Mouse (Mus musculus): Measurements from ENCODE around the gene Clba1. TPM values are rescaled to one million over a fixed set of nuclear protein-coding genes. Genes with fewer than 3 reads are reported as not detected.
"Not testable (repeated sequence)": the region's sequence is repeated elsewhere in the genome, so short reads cannot be mapped to it uniquely, and the experiment has no call there.

Clba1 gene
- polyA plus RNA-seq, 1 experiment from 2014 or later: 17.2 TPM

GRCm38 (mm10) chr12:112810092-112810885 lies 1.6 kb downstream of the Clba1 start:
- Histone ChIP-seq H3K36me3 (peaks cover 41% of the 10 kb centered on the region), H3K27ac (no peak overlapping the region), H3K4me3 (peak overlapping the region; percentile 70), H3K9me3 (no peaks in the 10 kb centered on the region), H3K27me3 (ENCODE audit: insufficient read depth, poor library complexity, severe bottlenecking) (peaks cover 14% of the 10 kb centered on the region), H3K4me1 (replicated peaks) (peaks cover 28% of the 10 kb centered on the region)
- WGBS: 64% methylated on average over 19 of the region's 19 CpGs
- no peak for DNase-seq (ENCODE audit: low spot score)

- DNase-seq (ENCODE audit: low spot score): no peak
- H3K4me1 ChIP-seq (replicated peaks): peaks cover 24% of the 10 kb centered on the region
- H3K27ac ChIP-seq: no peak overlapping the region
- peaks cover 8% of the 10 kb centered on the region; the same call in 1 of the 2 replicates for H3K27me3 ChIP-seq (ENCODE audit: insufficient read depth, poor library complexity, severe bottlenecking)
- peaks cover 72% of the 10 kb centered on the region for H3K36me3 ChIP-seq
- no peak overlapping the region for H3K4me3 ChIP-seq
- H3K9me3 ChIP-seq: no peaks in the 10 kb centered on the region
- 87% methylated on average over 7 of the region's 7 CpGs for WGBS
Observed at GRCm38 (mm10) chr12:112813370-112813769, 4.6 kb downstream of the Clba1 start.

DNA sequence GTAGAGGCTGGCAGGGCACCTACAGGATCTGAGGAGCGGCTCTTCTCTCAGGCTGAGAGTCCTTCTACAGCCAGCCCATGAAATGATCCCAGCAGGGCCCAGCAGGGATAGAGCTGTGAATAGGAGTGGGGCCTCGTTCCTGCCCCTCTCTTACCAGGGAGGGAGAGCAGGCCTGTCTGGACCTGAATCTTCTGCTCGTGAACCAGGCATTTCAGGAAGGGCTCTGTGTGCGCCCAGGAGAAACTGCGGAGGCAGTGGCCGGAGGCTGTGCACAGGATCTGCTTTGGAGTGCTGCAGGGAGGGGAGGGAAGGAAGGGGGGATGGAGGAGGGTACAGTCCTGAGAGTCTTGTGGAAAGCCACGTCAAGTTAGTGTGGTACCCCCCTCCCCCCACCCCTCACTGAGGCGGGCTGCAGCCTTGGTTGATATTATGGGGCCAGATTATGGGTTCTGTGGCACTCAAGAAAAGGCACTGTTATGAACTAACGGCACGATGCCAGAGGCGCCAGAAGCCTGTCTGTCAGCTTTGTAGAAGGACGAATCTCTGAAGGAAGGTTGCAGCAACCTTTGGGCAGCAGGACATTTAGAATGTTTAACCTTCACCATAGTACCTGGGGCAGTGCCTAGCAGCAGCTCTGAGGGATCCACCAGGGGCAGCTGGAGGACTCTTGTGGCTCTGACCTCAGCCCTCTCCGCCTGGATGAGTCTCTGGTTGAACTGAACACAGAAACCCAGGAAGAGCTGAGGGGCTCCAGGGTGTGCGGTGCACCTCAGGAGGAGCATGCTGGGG lies 6.1 kb downstream of the Clba1 start:
- no peak overlapping the region for H3K27ac ChIP-seq
- peaks cover 8% of the 10 kb centered on the region; the same call in 1 of the 2 replicates for H3K27me3 ChIP-seq (ENCODE audit: insufficient read depth, poor library complexity, severe bottlenecking)
- 79% methylated on average over 14 of the region's 14 CpGs for WGBS
- no peaks in the 10 kb centered on the region for H3K9me3 ChIP-seq
- H3K4me1 ChIP-seq (replicated peaks): peaks cover 10% of the 10 kb centered on the region
- H3K36me3 ChIP-seq: peaks cover 87% of the 10 kb centered on the region
- no peak overlapping the region for H3K4me3 ChIP-seq
- no peak for DNase-seq (ENCODE audit: low spot score)

- Histone ChIP-seq H3K4me1 (replicated peaks) (peaks cover 4% of the 10 kb centered on the region; the same call in 1 of the 2 replicates), H3K27ac (no peak overlapping the region), H3K4me3 (no peak overlapping the region), H3K27me3 (ENCODE audit: insufficient read depth, poor library complexity, severe bottlenecking) (no peaks in the 10 kb centered on the region), H3K36me3 (peaks cover 99% of the 10 kb centered on the region), H3K9me3 (no peaks in the 10 kb centered on the region)
- 57% methylated on average over 4 of the region's 4 CpGs for WGBS
- peak; percentile 57 for DNase-seq (ENCODE audit: low spot score)
Observed at GRCm38 (mm10) chr12:112816294-112816693, 7.6 kb downstream of the Clba1 start.

- H3K36me3 ChIP-seq: peaks cover 99% of the 10 kb centered on the region
- H3K27ac ChIP-seq; H3K4me1 ChIP-seq (replicated peaks); H3K9me3 ChIP-seq; H3K27me3 ChIP-seq (ENCODE audit: insufficient read depth, poor library complexity, severe bottlenecking); DNase-seq (ENCODE audit: low spot score); H3K4me3 ChIP-seq: not testable (repeated sequence)
- WGBS: 82% methylated on average over 7 of the region's 7 CpGs
Observed at GRCm38 (mm10) chr12:112816866-112817265, 8.1 kb downstream of the Clba1 start.

DNA sequence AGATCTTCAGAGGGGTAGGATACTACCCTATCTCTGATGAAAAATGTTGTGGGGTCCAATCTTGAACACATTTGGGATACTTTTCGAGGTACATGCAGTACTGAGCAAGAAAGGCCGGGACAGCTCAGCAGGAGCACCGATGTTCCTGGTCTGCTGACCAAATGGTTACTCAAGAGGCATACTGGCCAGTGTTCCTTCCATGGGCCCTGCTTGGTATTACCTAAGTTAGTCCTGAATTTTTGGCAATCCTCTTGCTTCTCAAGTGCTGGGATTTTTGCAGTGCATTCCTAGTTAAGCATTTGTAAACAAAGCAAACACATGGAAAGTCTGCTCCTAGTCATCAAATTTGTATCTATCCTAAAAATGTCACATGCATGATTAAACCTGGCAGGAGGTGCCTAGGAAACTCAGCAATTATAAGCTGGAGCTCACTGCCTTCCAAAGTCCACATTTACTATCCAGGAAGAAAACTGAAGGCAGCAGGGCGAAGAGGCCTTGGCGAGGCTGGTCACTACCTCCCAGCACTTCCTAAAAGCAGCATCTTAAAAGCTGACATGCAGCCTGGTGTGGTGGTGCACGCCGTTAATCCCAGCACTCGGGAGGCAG lies 10.4 kb downstream of the Clba1 start:
- H3K9me3 ChIP-seq: no peaks in the 10 kb centered on the region
- H3K27me3 ChIP-seq (ENCODE audit: insufficient read depth, poor library complexity, severe bottlenecking): no peaks in the 10 kb centered on the region
- H3K4me1 ChIP-seq (replicated peaks): peaks cover 16% of the 10 kb centered on the region
- no peak overlapping the region for H3K4me3 ChIP-seq
- DNase-seq (ENCODE audit: low spot score): no peak
- H3K36me3 ChIP-seq: peaks cover 99% of the 10 kb centered on the region
- no peak overlapping the region for H3K27ac ChIP-seq
- 94% methylated on average over 8 of the region's 8 CpGs for WGBS

- no peak overlapping the region for H3K27ac ChIP-seq
- no peaks in the 10 kb centered on the region for H3K9me3 ChIP-seq
- H3K4me1 ChIP-seq (replicated peaks): peaks cover 20% of the 10 kb centered on the region
- no peaks in the 10 kb centered on the region for H3K27me3 ChIP-seq (ENCODE audit: insufficient read depth, poor library complexity, severe bottlenecking)
- peaks cover 99% of the 10 kb centered on the region for H3K36me3 ChIP-seq
- 85% methylated on average over 12 of the region's 12 CpGs for WGBS
- DNase-seq (ENCODE audit: low spot score): no peak
- no peak overlapping the region for H3K4me3 ChIP-seq
Observed at GRCm38 (mm10) chr12:112820401-112820999, 11.8 kb downstream of the Clba1 start.

DNA sequence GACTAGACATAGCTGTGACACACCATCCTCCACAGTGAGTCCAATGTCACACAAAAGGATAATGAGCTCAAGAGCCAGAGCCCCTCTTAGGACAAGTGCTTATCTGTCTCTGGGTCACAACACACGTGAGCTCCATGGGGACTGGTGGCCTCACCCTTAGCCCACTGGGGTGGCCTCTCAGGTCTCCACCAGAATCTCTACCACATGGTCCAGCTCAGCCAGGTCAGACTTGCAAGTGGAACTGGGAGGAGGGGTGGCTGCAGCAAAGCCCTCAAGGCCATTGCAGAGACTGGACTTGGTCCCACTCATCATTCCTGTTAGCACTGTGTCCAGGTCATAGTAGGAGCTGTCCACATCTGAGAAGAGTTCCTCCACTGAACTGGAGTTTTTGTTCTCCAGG lies 12.5 kb downstream of the Clba1 start:
- Histone ChIP-seq H3K27ac (no peak overlapping the region), H3K4me1 (replicated peaks) (peaks cover 27% of the 10 kb centered on the region), H3K4me3 (no peak overlapping the region), H3K9me3 (no peaks in the 10 kb centered on the region), H3K36me3 (peaks cover 99% of the 10 kb centered on the region), H3K27me3 (ENCODE audit: insufficient read depth, poor library complexity, severe bottlenecking) (no peaks in the 10 kb centered on the region)
- WGBS: 84% methylated on average over 1 of the region's 1 CpGs
- DNase-seq (ENCODE audit: low spot score): no peak

GRCm38 (mm10) chr12:112821974-112822373 lies 13.2 kb downstream of the Clba1 start:
- no peak for DNase-seq (ENCODE audit: low spot score)
- H3K36me3 ChIP-seq: peaks cover 99% of the 10 kb centered on the region
- no peak overlapping the region for H3K27ac ChIP-seq
- peaks cover 35% of the 10 kb centered on the region for H3K4me1 ChIP-seq (replicated peaks)
- 90% methylated on average over 4 of the region's 4 CpGs for WGBS
- H3K4me3 ChIP-seq: no peak overlapping the region
- H3K9me3 ChIP-seq: no peaks in the 10 kb centered on the region
- H3K27me3 ChIP-seq (ENCODE audit: insufficient read depth, poor library complexity, severe bottlenecking): no peaks in the 10 kb centered on the region

GRCm38 (mm10) chr12:112822676-112823075 lies 13.9 kb downstream of the Clba1 start:
- DNase-seq (ENCODE audit: low spot score): no peak
- WGBS: 86% methylated on average over 2 of the region's 2 CpGs
- Histone ChIP-seq H3K4me3 (no peak overlapping the region), H3K27me3 (ENCODE audit: insufficient read depth, poor library complexity, severe bottlenecking) (no peaks in the 10 kb centered on the region), H3K9me3 (no peaks in the 10 kb centered on the region), H3K27ac (no peak overlapping the region), H3K36me3 (peaks cover 99% of the 10 kb centered on the region), H3K4me1 (replicated peaks) (peaks cover 42% of the 10 kb centered on the region)

GRCm38 (mm10) chr12:112823221-112823620 lies 14.5 kb downstream of the Clba1 start:
- Histone ChIP-seq H3K4me1 (replicated peaks) (peaks cover 47% of the 10 kb centered on the region), H3K27ac (no peak overlapping the region), H3K36me3 (peaks cover 96% of the 10 kb centered on the region), H3K9me3 (no peaks in the 10 kb centered on the region), H3K27me3 (ENCODE audit: insufficient read depth, poor library complexity, severe bottlenecking) (no peaks in the 10 kb centered on the region), H3K4me3 (no peak overlapping the region)
- WGBS: 87% methylated on average over 4 of the region's 4 CpGs
- no peak for DNase-seq (ENCODE audit: low spot score)

DNA sequence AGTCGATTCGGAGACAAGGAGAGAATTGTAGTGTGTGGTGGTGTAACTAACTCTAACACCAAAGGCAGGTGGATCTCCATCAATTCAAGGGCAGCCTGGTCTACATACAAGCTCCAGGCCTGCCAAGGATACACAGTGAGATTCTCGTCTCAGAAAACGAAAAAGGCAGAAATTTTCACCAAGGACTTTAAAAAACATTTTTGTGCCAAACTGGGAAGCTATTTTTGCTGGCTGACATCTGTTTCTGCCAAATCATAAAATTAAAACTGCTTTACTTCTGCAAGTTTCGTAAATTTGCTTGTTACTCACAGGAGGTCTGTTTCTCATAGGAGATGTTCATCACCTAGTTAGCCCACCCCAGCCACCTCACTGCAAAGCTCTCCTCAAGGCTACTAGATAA lies 17.2 kb downstream of the Clba1 start:
- no peak for DNase-seq (ENCODE audit: low spot score)
- H3K27me3 ChIP-seq (ENCODE audit: insufficient read depth, poor library complexity, severe bottlenecking): no peaks in the 10 kb centered on the region

More for the DNA sequence above, 17.2 kb downstream of the Clba1 start:
- Histone ChIP-seq H3K36me3 (peaks cover 69% of the 10 kb centered on the region), H3K9me3 (no peaks in the 10 kb centered on the region), H3K27ac (no peak overlapping the region), H3K4me3 (peak overlapping the region; percentile 97; the same call in 1 of the 2 replicates), H3K4me1 (replicated peaks) (peaks cover 56% of the 10 kb centered on the region)
- WGBS: 90% methylated on average over 5 of the region's 5 CpGs
